Mouse (Mus musculus) A20 (cell line): ENCODE measurements around the gene Dync1i1.

Experiments
- DNase-seq: peaks from one replicate; pipeline ENCODE4 v3.0.0-alpha.2; 2011; ENCODE audit warnings: low read depth, low spot score

Dync1i1 gene

GRCm38 (mm10) chr6:5966806-5967445 is 241.5 kb downstream of the Dync1i1 start:
- DNase-seq, result no peak

GRCm38 (mm10) chr6:5967545-5967944 is 242.1 kb downstream of the Dync1i1 start:
- no peak for DNase-seq

GRCm38 (mm10) chr6:5969613-5970012 is 244.2 kb downstream of the Dync1i1 start:
- DNase-seq, result no peak

GRCm38 (mm10) chr6:5976241-5976640 is 250.8 kb downstream of the Dync1i1 start:
- no peak for DNase-seq

- no peak for DNase-seq
Observed at GRCm38 (mm10) chr6:5977238-5977920, 251.9 kb downstream of the Dync1i1 start.

GRCm38 (mm10) chr6:5991243-5991642 is 265.8 kb downstream of the Dync1i1 start:
- no peak for DNase-seq

- DNase-seq, result no peak
Observed at GRCm38 (mm10) chr6:5991817-5992755, 266.6 kb downstream of the Dync1i1 start.

GRCm38 (mm10) chr6:5993056-5993455 is 267.6 kb downstream of the Dync1i1 start:
- no peak for DNase-seq

GRCm38 (mm10) chr6:5997535-5997934 is 272.1 kb downstream of the Dync1i1 start:
- DNase-seq, result no peak

- DNase-seq, result no peak
Observed at GRCm38 (mm10) chr6:6002061-6002460, 276.6 kb downstream of the Dync1i1 start.

GRCm38 (mm10) chr6:6004756-6005485 is 279.5 kb downstream of the Dync1i1 start:
- no peak for DNase-seq

GRCm38 (mm10) chr6:6005762-6006431 is 280.5 kb downstream of the Dync1i1 start:
- no peak for DNase-seq

- DNase-seq, result no peak
Observed at GRCm38 (mm10) chr6:6011364-6011763, 285.9 kb downstream of the Dync1i1 start.

GRCm38 (mm10) chr6:6015616-6016015 is 290.2 kb downstream of the Dync1i1 start:
- DNase-seq, result no peak

GRCm38 (mm10) chr6:6016931-6017330 is 291.5 kb downstream of the Dync1i1 start:
- DNase-seq, result no peak

GRCm38 (mm10) chr6:6023976-6024375 is 298.5 kb downstream of the Dync1i1 start:
- DNase-seq, result no peak

GRCm38 (mm10) chr6:6027664-6028063 is 302.2 kb downstream of the Dync1i1 start:
- no peak for DNase-seq

GRCm38 (mm10) chr6:6038773-6039550 is 313.5 kb downstream of the Dync1i1 start:
- DNase-seq, result no peak

- no peak for DNase-seq
Observed at GRCm38 (mm10) chr6:6046729-6047424, 321.4 kb downstream of the Dync1i1 start.

GRCm38 (mm10) chr6:6052696-6053095 is 327.3 kb downstream of the Dync1i1 start:
- DNase-seq, result no peak
